Mouse (Mus musculus) forebrain, embryonic 12.5 days (tissue): ENCODE data around the gene Ncapg. TPM values are rescaled to one million over a fixed set of nuclear protein-coding genes. Genes with fewer than 3 reads are reported as not detected.
A peak's percentile ranks its signal among the peaks of the same experiment; 100 is the strongest.
"Not testable (repeated sequence)": the region's sequence is repeated elsewhere in the genome, so short reads cannot be mapped to it uniquely, and the experiment has no call there.

ENCODE experiments used
- ATAC-seq: fragments of 200-750 bp; cut with Nextera tagmentation; 2 replicates; pipeline ENCODE4 v1.8.0; 2017; ENCODE audit warnings: moderate TSS enrichment; ENCODE audit not compliant: low FRiP score
- H3K27ac ChIP-seq: fragments of 300-500 bp; sonication (generic); 2 replicates; pipeline ENCODE4 v1.5.1; 2016; ENCODE audit warnings: mild to moderate bottlenecking
- H3K27me3 ChIP-seq: fragments of 300-500 bp; sonication (generic); 2 replicates; pipeline ENCODE4 v1.6.1; 2016; ENCODE audit warnings: mild to moderate bottlenecking
- H3K36me3 ChIP-seq: fragments of 300-500 bp; sonication (generic); replicated peaks from 2 replicates; pipeline ENCODE4 v1.6.1; 2016; ENCODE audit warnings: mild to moderate bottlenecking
- H3K4me1 ChIP-seq: fragments of 300-500 bp; sonication (generic); 2 replicates; pipeline ENCODE4 v1.6.1; 2016
- H3K4me2 ChIP-seq: fragments of 300-500 bp; sonication (generic); 2 replicates; pipeline ENCODE4 v1.6.1; 2016; ENCODE audit warnings: mild to moderate bottlenecking, moderate library complexity
- H3K4me3 ChIP-seq: fragments of 300-500 bp; sonication (generic); replicated peaks from 2 replicates; pipeline ENCODE4 v1.5.1; 2016; ENCODE audit warnings: mild to moderate bottlenecking
- H3K9ac ChIP-seq: fragments of 300-500 bp; sonication (generic); 2 replicates; pipeline ENCODE4 v1.6.1; 2016; ENCODE audit warnings: mild to moderate bottlenecking
- H3K9me3 ChIP-seq: fragments of 300-500 bp; sonication (generic); 2 replicates; pipeline ENCODE4 v1.6.1; 2016
- WGBS: fragments of 180-500 bp; shearing (Covaris S2); methylation state at CpG from one replicate; pipeline ENCODE4 v1.1.7; 2016; 5-methylcytosine and 5-hydroxymethylcytosine counted together
- polyA plus RNA-seq: library from polyadenylated mRNA; unstranded; fragments of >200 nt; fragmentation: Nextera tagmentation; extraction: Ambion mirVana; gene quantifications from 2 replicates; pipeline ENCODE4 v1.2.1, GENCODE M21; 2016

The Ncapg gene
- polyA plus RNA-seq: 75.3 and 80.3 TPM in 2 replicates

- H3K27ac ChIP-seq: peak within 1 kb of the TSS; percentile 91
- WGBS: under 1% methylated on average over 66 of the region's 66 CpGs
Measured at GRCm38 (mm10) chr5:45669598-45670279, at the start of gene Ncapg. Gene Ncapg, plus strand, starts transcription at chr5:45669919.

GRCm38 (mm10) chr5:45621511-45621910 lies 48.2 kb upstream of the Ncapg start:
- H3K27me3 ChIP-seq: no peaks in the 10 kb centered on the region
- H3K4me3 ChIP-seq: no peak overlapping the region
- ATAC-seq: no peak
- H3K9ac ChIP-seq: no peak overlapping the region
- H3K4me2 ChIP-seq: no peak overlapping the region
- 0 out of 2 replicates have a peak, but pooled peaks cover 15% of the 10 kb centered on the region for H3K9me3 ChIP-seq
- no peaks in the 10 kb centered on the region for H3K36me3 ChIP-seq
- H3K4me1 ChIP-seq: no peaks in the 10 kb centered on the region
- no peak overlapping the region for H3K27ac ChIP-seq
- 32% methylated on average over 3 of the region's 3 CpGs for WGBS

More at GRCm38 (mm10) chr5:45669598-45670279, at the start of gene Ncapg:
- peak within 1 kb of the TSS; percentile 84 for H3K4me3 ChIP-seq
- H3K4me1 ChIP-seq: peaks cover 16% of the 10 kb centered on the region
- H3K36me3 ChIP-seq: peaks cover 3% of the 10 kb centered on the region; the same call in 1 of the 2 replicates
- no peaks in the 10 kb centered on the region for H3K9me3 ChIP-seq
- peak within 1 kb of the TSS; percentile 82 for H3K9ac ChIP-seq
- H3K4me2 ChIP-seq: peak within 1 kb of the TSS; percentile 84
- ATAC-seq: peak; percentile 100
- no peaks in the 10 kb centered on the region for H3K27me3 ChIP-seq

GRCm38 (mm10) chr5:45627771-45628170 lies 41.9 kb upstream of the Ncapg start:
- Histone ChIP-seq H3K27ac (no peak overlapping the region), H3K4me2 (no peak overlapping the region), H3K4me1 (no peaks in the 10 kb centered on the region), H3K4me3 (no peak overlapping the region), H3K9ac (no peak overlapping the region), H3K9me3 (0 out of 2 replicates have a peak, but pooled peaks cover 15% of the 10 kb centered on the region), H3K27me3 (no peaks in the 10 kb centered on the region), H3K36me3 (no peaks in the 10 kb centered on the region)
- peak; percentile 81; the same call in 1 of the 2 replicates for ATAC-seq
- WGBS: 24% methylated on average over 1 of the region's 1 CpGs

GRCm38 (mm10) chr5:45629470-45629869 lies 40.2 kb upstream of the Ncapg start:
- no peak overlapping the region for H3K4me2 ChIP-seq
- no peak overlapping the region for H3K27ac ChIP-seq
- no peak for ATAC-seq
- 0 out of 2 replicates have a peak, but pooled peaks cover 11% of the 10 kb centered on the region for H3K9me3 ChIP-seq
- H3K4me3 ChIP-seq: no peak overlapping the region
- H3K27me3 ChIP-seq: no peaks in the 10 kb centered on the region
- no peaks in the 10 kb centered on the region for H3K4me1 ChIP-seq
- no peak overlapping the region for H3K9ac ChIP-seq
- H3K36me3 ChIP-seq: no peaks in the 10 kb centered on the region

GRCm38 (mm10) chr5:45638378-45638777 lies 31.3 kb upstream of the Ncapg start:
- no peaks in the 10 kb centered on the region for H3K36me3 ChIP-seq
- ATAC-seq: no peak
- H3K9ac ChIP-seq: no peak overlapping the region
- H3K4me3 ChIP-seq: peak overlapping the region; percentile 64; the same call in 1 of the 2 replicates
- no peaks in the 10 kb centered on the region for H3K9me3 ChIP-seq
- WGBS: 58% methylated on average over 3 of the region's 3 CpGs
- peaks cover 7% of the 10 kb centered on the region for H3K4me1 ChIP-seq
- peak overlapping the region; percentile 87 for H3K4me2 ChIP-seq
- peaks cover 5% of the 10 kb centered on the region for H3K27me3 ChIP-seq
- H3K27ac ChIP-seq: no peak overlapping the region

- under 1% methylated on average over 48 of the region's 48 CpGs for WGBS
- H3K27me3 ChIP-seq: peaks cover 5% of the 10 kb centered on the region
- H3K36me3 ChIP-seq: no peaks in the 10 kb centered on the region
- no peaks in the 10 kb centered on the region for H3K9me3 ChIP-seq
- H3K4me3 ChIP-seq: peak within 1 kb of the TSS; percentile 64
- peak; percentile 91 for ATAC-seq
- peak within 1 kb of the TSS; percentile 64 for H3K9ac ChIP-seq
- H3K4me2 ChIP-seq: peak within 1 kb of the TSS; percentile 87
- H3K4me1 ChIP-seq: peaks cover 7% of the 10 kb centered on the region
- H3K27ac ChIP-seq: no peak within 1 kb of the TSS
Measured at GRCm38 (mm10) chr5:45638806-45639714, 30.7 kb upstream of the Ncapg start, which contains the start of gene Fam184b. Gene Fam184b, minus strand, starts transcription at chr5:45639614.

- ATAC-seq: peak; percentile 53
- Histone ChIP-seq H3K4me2 (peak overlapping the region; percentile 87), H3K4me1 (peaks cover 7% of the 10 kb centered on the region), H3K27ac (no peak overlapping the region), H3K36me3 (no peaks in the 10 kb centered on the region), H3K27me3 (peaks cover 5% of the 10 kb centered on the region), H3K9me3 (no peaks in the 10 kb centered on the region), H3K4me3 (peak overlapping the region; percentile 64), H3K9ac (peak overlapping the region; percentile 64)
- 3% methylated on average over 8 of the region's 8 CpGs for WGBS
Measured at GRCm38 (mm10) chr5:45639715-45640092, 30.0 kb upstream of the Ncapg start.

GRCm38 (mm10) chr5:45651026-45651703 lies 18.6 kb upstream of the Ncapg start:
- H3K4me1 ChIP-seq: no peaks in the 10 kb centered on the region
- no peak overlapping the region for H3K9ac ChIP-seq
- H3K27ac ChIP-seq: no peak overlapping the region
- H3K4me3 ChIP-seq: no peak overlapping the region
- no peak for ATAC-seq
- no peaks in the 10 kb centered on the region for H3K36me3 ChIP-seq
- no peaks in the 10 kb centered on the region for H3K9me3 ChIP-seq
- WGBS: 93% methylated on average over 2 of the region's 2 CpGs
- H3K27me3 ChIP-seq: no peaks in the 10 kb centered on the region
- H3K4me2 ChIP-seq: no peak overlapping the region

- H3K27me3 ChIP-seq, H3K4me1 ChIP-seq, H3K4me2 ChIP-seq, H3K4me3 ChIP-seq, H3K27ac ChIP-seq, H3K9ac ChIP-seq, ATAC-seq, H3K36me3 ChIP-seq: not testable (repeated sequence)
- peaks cover 12% of the 10 kb centered on the region; the same call in 1 of the 2 replicates for H3K9me3 ChIP-seq
- 94% methylated on average over 13 of the region's 13 CpGs for WGBS
Measured at GRCm38 (mm10) chr5:45658406-45658805, 11.3 kb upstream of the Ncapg start.

GRCm38 (mm10) chr5:45668324-45668723 lies 1.4 kb upstream of the Ncapg start:
- WGBS: 28% methylated on average over 3 of the region's 3 CpGs
- peak overlapping the region; percentile 84; the same call in 1 of the 2 replicates for H3K4me2 ChIP-seq

GRCm38 (mm10) chr5:45668831-45669230 lies 888 bp upstream of the Ncapg start:
- peak; percentile 2; the same call in 1 of the 2 replicates for ATAC-seq
- peaks cover 3% of the 10 kb centered on the region; the same call in 1 of the 2 replicates for H3K36me3 ChIP-seq
- no peaks in the 10 kb centered on the region for H3K9me3 ChIP-seq
- peak overlapping the region; percentile 83 for H3K27ac ChIP-seq
- H3K27me3 ChIP-seq: no peaks in the 10 kb centered on the region
- H3K4me2 ChIP-seq: peak overlapping the region; percentile 84
- H3K4me1 ChIP-seq: peaks cover 16% of the 10 kb centered on the region
- H3K9ac ChIP-seq: peak overlapping the region; percentile 78
- H3K4me3 ChIP-seq: peak overlapping the region; percentile 84
- 0% methylated on average over 3 of the region's 3 CpGs for WGBS

More at GRCm38 (mm10) chr5:45668324-45668723, 1.4 kb upstream of the Ncapg start:
- ATAC-seq: no peak
- Histone ChIP-seq H3K36me3 (peaks cover 3% of the 10 kb centered on the region; the same call in 1 of the 2 replicates), H3K9ac (no peak overlapping the region), H3K27ac (no peak overlapping the region), H3K9me3 (0 out of 2 replicates have a peak, but pooled peaks cover under 1% of the 10 kb centered on the region), H3K27me3 (no peaks in the 10 kb centered on the region), H3K4me1 (peaks cover 16% of the 10 kb centered on the region), H3K4me3 (no peak overlapping the region)
